Mouse (Mus musculus) stomach, postnatal 0 days (tissue): Measurements from ENCODE around the gene Car5a.

Experiments used
- CTCF ChIP-seq: IDR thresholded peaks from 2 replicates; pipeline ENCODE4 v1.5.1; 2016; ENCODE audit warnings: antibody characterized with exemption, low read depth, mild to moderate bottlenecking, moderate library complexity
- EP300 ChIP-seq: optimal IDR thresholded peaks from 2 replicates; pipeline ENCODE3; 2016; ENCODE audit warnings: antibody characterized with exemption

DNA sequence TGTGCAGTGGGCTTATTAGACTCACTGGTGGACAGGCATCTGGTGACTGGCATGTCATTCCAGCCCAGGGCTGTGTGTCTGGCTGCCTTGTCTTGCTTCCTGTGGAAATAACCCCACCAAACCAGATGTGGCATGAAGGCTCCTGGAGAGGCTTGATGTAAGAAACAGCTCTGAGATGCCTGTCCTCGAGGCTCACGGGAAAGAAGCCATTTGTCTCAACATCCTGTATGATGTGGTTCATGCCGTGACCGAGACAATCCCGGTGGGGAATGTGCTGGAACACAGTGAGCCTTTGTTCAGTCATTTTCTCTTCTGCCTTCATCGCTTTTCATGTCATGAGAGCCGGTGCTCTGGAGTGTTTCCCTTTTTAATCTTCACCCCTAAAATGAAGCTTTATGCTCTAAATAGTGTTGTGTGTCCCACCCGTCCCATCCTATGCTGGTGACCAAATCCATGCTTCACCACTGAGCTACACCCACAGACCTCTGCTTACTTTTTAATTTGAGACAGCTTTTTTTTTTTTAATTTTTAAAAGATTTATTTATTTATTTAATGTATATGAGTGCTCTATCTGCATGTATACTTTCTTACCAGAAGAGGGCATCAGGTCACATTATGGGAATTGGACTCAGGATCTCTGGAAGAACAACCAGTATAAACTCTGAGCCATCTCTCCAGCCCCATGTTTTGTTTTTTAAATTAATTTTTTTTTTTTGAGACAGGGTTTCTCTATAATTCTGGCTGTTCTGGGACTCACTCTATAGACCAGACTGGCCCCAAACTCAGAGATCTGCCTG is 20.2 kb upstream of the Car5a start:
- TF ChIP-seq CTCF (peak; percentile 46), EP300 (no peak)
